Mouse (Mus musculus): Measurements from ENCODE around the gene Gm3336. TPM values are rescaled to one million over a fixed set of nuclear protein-coding genes. Genes with fewer than 3 reads are reported as not detected.

Gm3336 gene
- total and polyA plus RNA-seq, 3 experiments = 0.25 to 0.49 TPM; not detected in 1

DNA sequence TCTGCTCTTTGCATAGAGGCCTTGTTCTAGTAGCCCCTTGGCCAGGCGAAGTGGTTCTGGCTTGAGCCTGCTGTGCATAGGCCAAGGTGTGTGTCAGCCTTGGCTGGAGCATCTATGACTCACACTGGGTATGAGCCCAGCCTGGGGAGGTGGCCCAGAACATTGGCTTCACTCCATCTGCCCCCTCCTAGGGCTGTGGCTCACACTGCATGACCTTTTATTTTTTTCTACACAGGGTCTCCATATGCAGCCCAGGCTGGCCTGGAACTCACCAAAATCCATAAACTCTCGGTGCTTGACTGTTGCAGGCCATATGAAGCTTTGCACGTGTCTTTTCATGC, 15.5 kb upstream of the Gm3336 start:
- dilution Hi-C loops (cut with MboI; ENCODE audit: extremely low pct_ligation_motif_present, extremely low pct_unique_long_range_greater_than_20kb, low sequenced_read_pairs) (no loop called here), in situ Hi-C loops (cut with MboI; ENCODE audit: low pct_ligation_motif_present, low pct_unique_long_range_greater_than_20kb, low sequenced_read_pairs) (no loop called here)
- no peak for DNase-seq (ENCODE audit: extremely low read depth)
- peaks cover 8 to 26% of the 10 kb centered on the region in 2 experiments for H3K4me1 ChIP-seq (ENCODE audit: control insufficient read depth in 1 of 2, insufficient read depth in 2 of 2)
- H3K9me3 ChIP-seq (replicated peaks; ENCODE audit: low read length) = no peaks in the 10 kb centered on the region
- H3K27ac ChIP-seq (ENCODE audit: insufficient read depth, low read depth) = no peak overlapping the region
- H3K4me2 ChIP-seq (ENCODE audit: insufficient read depth, low read depth, poor library complexity, severe bottlenecking) = no peak overlapping the region
- TF ChIP-seq KAT2A (IDR thresholded peaks at IDR 0.05; ENCODE audit: insufficient replicate concordance, low read length) (no peak), SIN3A (IDR thresholded peaks at IDR 0.05; ENCODE audit: low read length) (no peak), NELFE (IDR thresholded peaks at IDR 0.05; ENCODE audit: low read depth, low read length) (no peak), POLR2A (IDR thresholded peaks at IDR 0.05; ENCODE audit: low read depth, low read length) (no peak), ZNF384 (IDR thresholded peaks at IDR 0.05; ENCODE audit: low read depth, low read length) (no peak), JUND (conservative IDR thresholded peaks at IDR 0.05; ENCODE audit: low read depth, low read length) (no peak), MYC (IDR thresholded peaks at IDR 0.05; ENCODE audit: low read depth, low read length) (no peak), MEF2A (IDR thresholded peaks at IDR 0.05; ENCODE audit: borderline replicate concordance, low read depth, low read length) (no peak), USF1 (IDR thresholded peaks at IDR 0.05; ENCODE audit: low read depth, low read length) (no peak), MXI1 (IDR thresholded peaks at IDR 0.05; ENCODE audit: low read depth, low read length) (no peak), ZKSCAN1 (IDR thresholded peaks at IDR 0.05; ENCODE audit: borderline replicate concordance, low read depth, low read length) (no peak), TBP (conservative IDR thresholded peaks at IDR 0.05; ENCODE audit: low read depth, low read length) (no peak)
- no peak overlapping the region for H3K4me3 ChIP-seq (replicated peaks in 1 of 3; ENCODE audit: low read depth in 2 of 3, low read length in 2 of 3, poor library complexity in 1 of 3)
- peaks cover 23% of the 10 kb centered on the region for H3K79me2 ChIP-seq (replicated peaks; ENCODE audit: control insufficient read depth, extremely low read depth, insufficient read depth, poor library complexity, severe bottlenecking)
- H3K9ac ChIP-seq (ENCODE audit: insufficient read depth, low read depth) = no peak overlapping the region
- H3K27me3 ChIP-seq (replicated peaks) = no peaks in the 10 kb centered on the region
- peaks cover 0 to 33% of the 10 kb centered on the region in 2 experiments for H3K36me3 ChIP-seq (replicated peaks in 1 of 2; ENCODE audit: control insufficient read depth in 1 of 2, insufficient read depth in 1 of 2, low read length in 1 of 2)

DNA sequence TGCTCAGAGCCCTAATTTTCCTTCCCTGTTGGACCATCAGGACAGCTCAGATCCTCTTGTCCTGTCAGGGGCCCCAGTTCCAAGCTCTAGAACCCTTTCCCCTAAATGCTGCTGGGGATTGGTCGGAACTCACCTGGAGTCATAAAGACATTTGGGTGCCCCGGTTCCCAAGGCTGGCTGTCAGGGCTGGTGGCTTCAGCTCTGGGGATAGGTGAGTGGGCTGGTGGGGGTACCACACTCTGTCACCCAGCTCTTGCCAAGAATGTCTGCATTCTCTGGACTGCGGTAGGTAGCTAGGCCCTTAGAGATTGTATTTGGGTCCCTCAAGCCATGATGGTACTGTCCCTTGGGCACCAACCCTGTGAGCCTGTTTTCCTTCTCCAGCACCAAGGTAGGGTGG, 15.1 kb upstream of the Gm3336 start, which contains the start of gene Iqcn:
Gene Iqcn (plus strand): TSS at position 171 of the 400 bp plus-strand sequence.
- in situ Hi-C loops (cut with MboI; ENCODE audit: low pct_ligation_motif_present, low pct_unique_long_range_greater_than_20kb, low sequenced_read_pairs) (no loop called here), dilution Hi-C loops (cut with MboI; ENCODE audit: extremely low pct_ligation_motif_present, extremely low pct_unique_long_range_greater_than_20kb, low sequenced_read_pairs) (no loop called here)
- no peak within 1 kb of the TSS for H3K27ac ChIP-seq (ENCODE audit: insufficient read depth, low read depth)
- no peaks in the 10 kb centered on the region for H3K9me3 ChIP-seq (replicated peaks; ENCODE audit: low read length)
- peaks cover 23% of the 10 kb centered on the region for H3K79me2 ChIP-seq (replicated peaks; ENCODE audit: control insufficient read depth, extremely low read depth, insufficient read depth, poor library complexity, severe bottlenecking)
- H3K27me3 ChIP-seq (replicated peaks) = no peaks in the 10 kb centered on the region
- H3K9ac ChIP-seq (ENCODE audit: insufficient read depth, low read depth) = no peak within 1 kb of the TSS
- peaks cover 8 to 25% of the 10 kb centered on the region in 2 experiments for H3K4me1 ChIP-seq (ENCODE audit: control insufficient read depth in 1 of 2, insufficient read depth in 2 of 2)
- no peak for TF ChIP-seq MEF2A (IDR thresholded peaks at IDR 0.05; ENCODE audit: borderline replicate concordance, low read depth, low read length)
- TF ChIP-seq MAFK (IDR thresholded peaks at IDR 0.05; ENCODE audit: insufficient replicate concordance, low read length) = no peak
- TF ChIP-seq JUN (IDR thresholded peaks at IDR 0.05; ENCODE audit: insufficient read depth, low read depth, low read length) = no peak
- no peak for TF ChIP-seq GABPA (IDR thresholded peaks at IDR 0.05; ENCODE audit: insufficient replicate concordance, low read depth, low read length)
- TF ChIP-seq E2F4 (IDR thresholded peaks at IDR 0.05; ENCODE audit: insufficient replicate concordance, low read depth, low read length) = no peak
- TF ChIP-seq NELFE (IDR thresholded peaks at IDR 0.05; ENCODE audit: low read depth, low read length) = no peak
- TF ChIP-seq USF2 (conservative IDR thresholded peaks at IDR 0.05; ENCODE audit: low read depth, low read length) = no peak
- no peak for TF ChIP-seq MAZ (IDR thresholded peaks at IDR 0.05; ENCODE audit: low read depth, low read length)
- TF ChIP-seq ZKSCAN1 (IDR thresholded peaks at IDR 0.05; ENCODE audit: borderline replicate concordance, low read depth, low read length) = no peak
- no peak for TF ChIP-seq CTCF (conservative IDR thresholded peaks at IDR 0.05 in 1 of 2, IDR thresholded peaks at IDR 0.05 in 1 of 2; ENCODE audit: low read depth in 2 of 2, low read length in 2 of 2)
- TF ChIP-seq TCF12 (IDR thresholded peaks at IDR 0.05; ENCODE audit: low read depth, low read length) = no peak
- TF ChIP-seq IRF4 (IDR thresholded peaks at IDR 0.05; ENCODE audit: low read depth, low read length) = no peak
- TF ChIP-seq EP300 (IDR thresholded peaks at IDR 0.05; ENCODE audit: low read length) = no peak
- no peak for DNase-seq (ENCODE audit: extremely low read depth)
- no peak within 1 kb of the TSS for H3K4me3 ChIP-seq (replicated peaks in 1 of 3; ENCODE audit: low read depth in 2 of 3, low read length in 2 of 3, poor library complexity in 1 of 3)
- H3K36me3 ChIP-seq (replicated peaks in 1 of 2; ENCODE audit: control insufficient read depth in 1 of 2, insufficient read depth in 1 of 2, low read length in 1 of 2) = peaks cover 0 to 36% of the 10 kb centered on the region in 2 experiments
- no peak within 1 kb of the TSS for H3K4me2 ChIP-seq (ENCODE audit: insufficient read depth, low read depth, poor library complexity, severe bottlenecking)

Data from CH12.LX (cell line).